Mouse (Mus musculus) hindbrain, embryonic 10.5 days (tissue): ENCODE measurements around the gene Rbl1. TPM values are rescaled to one million over a fixed set of nuclear protein-coding genes. Genes with fewer than 3 reads are reported as not detected.

Experiments used
- polyA plus RNA-seq: library from polyadenylated mRNA; unstranded; fragments of >200 nt; fragmentation: Nextera tagmentation; extraction: Ambion mirVana; gene quantifications from 2 replicates; pipeline ENCODE4 v1.2.1, GENCODE M21; 2016

The Rbl1 gene
- polyA plus RNA-seq, 1 experiment from 2014 or later, result 22.9 TPM

Other genes with a start within 250 kb of the Rbl1 start
- gene Ndrg3, start 212.5 kb downstream of the Rbl1 start, polyA plus RNA-seq, result 44.8 and 49.3 TPM in 2 replicates
- gene Dsn1, start 197.4 kb downstream of the Rbl1 start, polyA plus RNA-seq, result 44.1 and 51.2 TPM in 2 replicates
- gene Soga1, start 125.3 kb downstream of the Rbl1 start, polyA plus RNA-seq, result 3.7 and 4.0 TPM in 2 replicates
- not detected in 2 replicates for gene Tldc2, start 117.5 kb downstream of the Rbl1 start, polyA plus RNA-seq
- gene Samhd1, start 69.3 kb downstream of the Rbl1 start, polyA plus RNA-seq, result 18.8 and 22.9 TPM in 2 replicates
- gene Rpn2, start 74.5 kb upstream of the Rbl1 start, polyA plus RNA-seq, result 273 and 275 TPM in 2 replicates
- gene Mroh8, start 75.0 kb upstream of the Rbl1 start, polyA plus RNA-seq, result 0.44 and 0.60 TPM in 2 replicates
- gene Ghrh, start 143.0 kb upstream of the Rbl1 start, polyA plus RNA-seq, result not detected in 2 replicates
- gene Manbal, start 163.1 kb upstream of the Rbl1 start, polyA plus RNA-seq, result 67.0 and 85.8 TPM in 2 replicates
- 20.8 and 29.3 TPM in 2 replicates for gene Src, start 213.9 kb upstream of the Rbl1 start, polyA plus RNA-seq